Mouse (Mus musculus) MEL (cell line): ENCODE measurements around the gene Stxbp1. TPM values are rescaled to one million over a fixed set of nuclear protein-coding genes. Genes with fewer than 3 reads are reported as not detected.
A peak's percentile ranks its signal among the peaks of the same experiment; 100 is the strongest.

Experiments
- DNase-seq: peaks from one replicate; pipeline ENCODE4 v3.0.0; 2011; ENCODE audit warnings: low read depth, low spot score
- H3K27ac ChIP-seq: 2 replicates; pipeline ENCODE4 v1.5.1; 2012; ENCODE audit warnings: low read depth, mild to moderate bottlenecking, control low read depth, low read length, moderate library complexity; ENCODE audit not compliant: control insufficient read depth
- H3K27me3 ChIP-seq, 2 experiments: fragments of 150-350 bp in 1 of 2; sonication (generic) in 1 of 2; 2 replicates each; pipeline ENCODE4 v1.6.1; 2012; ENCODE audit warnings: low read length in 2 of 2, mild to moderate bottlenecking in 2 of 2, improper control_type of control experiment in 1 of 2, moderate library complexity in 1 of 2; ENCODE audit not compliant: insufficient read depth in 2 of 2, control insufficient read depth in 1 of 2
- H3K36me3 ChIP-seq, 2 experiments: 2 replicates each; pipeline ENCODE4 v1.6.1; 2012 to 2014; ENCODE audit warnings: low read length in 2 of 2, improper control_type of control experiment in 1 of 2, inconsistent platforms in 1 of 2, mild to moderate bottlenecking in 1 of 2; ENCODE audit not compliant: insufficient read depth in 2 of 2, control insufficient read depth in 1 of 2
- H3K4me1 ChIP-seq, 2 experiments: fragments of 150-350 bp in 1 of 2; sonication (generic) in 1 of 2; 2 replicates each; pipeline ENCODE4 v1.6.1; 2012; ENCODE audit warnings: low read length in 2 of 2, improper control_type of control experiment in 1 of 2, mild to moderate bottlenecking in 1 of 2; ENCODE audit not compliant: insufficient read depth in 2 of 2, control insufficient read depth in 1 of 2
- H3K4me3 ChIP-seq, 2 experiments: fragments of 150-350 bp in 1 of 2; sonication (generic) in 1 of 2; 2 replicates each; pipeline ENCODE4 v1.5.1; 2012; ENCODE audit warnings: low read depth in 2 of 2, low read length in 2 of 2, mild to moderate bottlenecking in 2 of 2, moderate library complexity in 2 of 2, control low read depth in 1 of 2, improper control_type of control experiment in 1 of 2; ENCODE audit not compliant: control insufficient read depth in 1 of 2, insufficient read depth in 1 of 2
- H3K79me2 ChIP-seq: 2 replicates; pipeline ENCODE4 v1.6.1; 2012; ENCODE audit warnings: mild to moderate bottlenecking, low read length, moderate library complexity; ENCODE audit not compliant: control insufficient read depth, poor library complexity, insufficient read depth
- H3K9ac ChIP-seq: 2 replicates; pipeline ENCODE4 v1.6.1; 2012; ENCODE audit warnings: low read depth, mild to moderate bottlenecking, control low read depth, low read length, moderate library complexity; ENCODE audit not compliant: control insufficient read depth, poor library complexity, severe bottlenecking
- H3K9me3 ChIP-seq: fragments of 150-350 bp; sonication (generic); replicated peaks from 2 replicates; pipeline ENCODE4 v1.6.1; 2012; ENCODE audit warnings: mild to moderate bottlenecking, low read length, improper control_type of control experiment, moderate library complexity; ENCODE audit not compliant: insufficient read depth
- BHLHE40 ChIP-seq: IDR thresholded peaks from 2 replicates; pipeline ENCODE4 v1.6.1; 2012; ENCODE audit warnings: low read depth, mild to moderate bottlenecking, inconsistent platforms, low read length, improper control_type of control experiment, borderline replicate concordance
- E2F4 ChIP-seq: IDR thresholded peaks from 2 replicates; pipeline ENCODE4 v1.6.1; 2011; ENCODE audit warnings: low read depth, low read length, improper control_type of control experiment, borderline replicate concordance
- ETS1 ChIP-seq: IDR thresholded peaks from 2 replicates; pipeline ENCODE4 v1.6.1; 2012; ENCODE audit warnings: low read depth, mild to moderate bottlenecking, inconsistent platforms, low read length, improper control_type of control experiment, moderate library complexity
- HCFC1 ChIP-seq: IDR thresholded peaks from 2 replicates; pipeline ENCODE4 v1.6.1; 2012; ENCODE audit warnings: low read depth, mild to moderate bottlenecking, inconsistent platforms, low read length, improper control_type of control experiment, moderate library complexity
- MAFK ChIP-seq: IDR thresholded peaks from 2 replicates; pipeline ENCODE4 v1.6.1; 2011; ENCODE audit warnings: low read depth, mild to moderate bottlenecking, low read length, improper control_type of control experiment, borderline replicate concordance
- MAZ ChIP-seq: IDR thresholded peaks from 2 replicates; pipeline ENCODE4 v1.6.1; 2012; ENCODE audit warnings: low read depth, mild to moderate bottlenecking, inconsistent platforms, low read length, improper control_type of control experiment
- MXI1 ChIP-seq: IDR thresholded peaks from 2 replicates; pipeline ENCODE4 v1.6.1; 2011; ENCODE audit warnings: mild to moderate bottlenecking, low read depth, low read length, improper control_type of control experiment
- NELFE ChIP-seq: IDR thresholded peaks from 2 replicates; pipeline ENCODE4 v1.6.1; 2011; ENCODE audit warnings: low read depth, low read length, improper control_type of control experiment
- NRF1 ChIP-seq: IDR thresholded peaks from 2 replicates; pipeline ENCODE4 v1.6.1; 2014; ENCODE audit warnings: low read depth, mild to moderate bottlenecking, inconsistent platforms, low read length, improper control_type of control experiment, moderate library complexity; ENCODE audit not compliant: poor library complexity, insufficient read depth, severe bottlenecking
- POLR2A ChIP-seq, 2 experiments: IDR thresholded peaks; 2 replicates each; pipeline ENCODE4 v1.6.1; 2011 to 2012; ENCODE audit warnings: low read length in 2 of 2, mild to moderate bottlenecking in 2 of 2, control low read depth in 1 of 2, improper control_type of control experiment in 1 of 2, low read depth in 1 of 2, moderate library complexity in 1 of 2; ENCODE audit not compliant: control insufficient read depth in 1 of 2, insufficient read depth in 1 of 2, poor library complexity in 1 of 2
- POLR2AphosphoS2 ChIP-seq: IDR thresholded peaks from 2 replicates; pipeline ENCODE4 v1.6.1; 2011; ENCODE audit warnings: low read length, improper control_type of control experiment
- POLR2AphosphoS5 ChIP-seq: IDR thresholded peaks from 2 replicates; pipeline ENCODE4 v1.6.1; 2012; ENCODE audit warnings: low read depth, borderline replicate concordance, mild to moderate bottlenecking, inconsistent platforms, low read length, moderate library complexity, mixed read lengths
- SMC3 ChIP-seq: IDR thresholded peaks from 2 replicates; pipeline ENCODE4 v1.6.1; 2011; ENCODE audit warnings: low read depth, low read length, improper control_type of control experiment
- TBP ChIP-seq: IDR thresholded peaks from 2 replicates; pipeline ENCODE4 v1.8.0; 2011; ENCODE audit warnings: low read depth, low read length, improper control_type of control experiment
- TCF12 ChIP-seq: IDR thresholded peaks from 2 replicates; pipeline ENCODE4 v1.6.1; 2014; ENCODE audit warnings: low read depth, mild to moderate bottlenecking, inconsistent platforms, low read length, improper control_type of control experiment, moderate library complexity
- UBTF ChIP-seq: IDR thresholded peaks from 2 replicates; pipeline ENCODE4 v1.6.1; 2012; ENCODE audit warnings: low read depth, mild to moderate bottlenecking, inconsistent platforms, low read length, improper control_type of control experiment, moderate library complexity, borderline replicate concordance; ENCODE audit not compliant: insufficient read depth
- USF1 ChIP-seq: IDR thresholded peaks from 2 replicates; pipeline ENCODE4 v1.6.1; 2014; ENCODE audit warnings: low read depth, mild to moderate bottlenecking, inconsistent platforms, low read length, improper control_type of control experiment, moderate library complexity
- ZMIZ1 ChIP-seq: IDR thresholded peaks from 2 replicates; pipeline ENCODE4 v1.6.1; 2012; ENCODE audit warnings: low read depth, mild to moderate bottlenecking, inconsistent platforms, low read length, improper control_type of control experiment, moderate library complexity
- polyA plus RNA-seq, 2 experiments: library from polyadenylated mRNA; stranded (reverse) in 1 of 2; unstranded in 1 of 2; fragments of >175 nt in 1 of 2; fragments of >200 nt in 1 of 2; gene quantifications; 2 replicates each; pipeline versions ENCODE4 v1.2.1 to v1.2.4; 2012; ENCODE audit warnings: low replicate concordance in 2 of 2, low read depth in 1 of 2; ENCODE audit not compliant: insufficient read length in 2 of 2, insufficient read depth in 1 of 2, missing spikeins in 1 of 2
- total RNA-seq: library from RNA; depleted of rRNA; stranded (reverse); fragments of 300-350 nt; gene quantifications from 2 replicates; pipeline ENCODE4 v1.2.3, GENCODE M21; 2012

Stxbp1 gene
- total and polyA plus RNA-seq, 3 experiments = 7.1 to 33.2 TPM; not detected in 1

- H3K4me1 ChIP-seq = peaks cover 8 to 27% of the 10 kb centered on the region in 2 experiments
- peak; percentile 84 for DNase-seq
These were observed 28.8 kb upstream of the Stxbp1 start, which contains the start of gene Fam129b for GRCm38 (mm10) chr2:32875675-32876489. Gene Fam129b, plus strand, starts transcription at chr2:32876114.

GRCm38 (mm10) chr2:32874951-32875674 lies 28.1 kb upstream of the Stxbp1 start:
- Histone ChIP-seq H3K27me3 (no peaks in the 10 kb centered on the region), H3K4me3 (peak overlapping the region; percentile 53 to 98), H3K4me1 (peaks cover 11 to 34% of the 10 kb centered on the region in 2 experiments), H3K36me3 (peaks cover 0 to 12% of the 10 kb centered on the region in 2 experiments; a peak in 2 of 4 replicates), H3K9me3 (no peaks in the 10 kb centered on the region), H3K79me2 (no peaks in the 10 kb centered on the region; the same call in 1 of the 2 replicates), H3K9ac (peak overlapping the region; percentile 66), H3K27ac (no peak overlapping the region)
- no peak for DNase-seq
- TF ChIP-seq NELFE (no peak), UBTF (no peak)

More at GRCm38 (mm10) chr2:32875675-32876489, 28.8 kb upstream of the Stxbp1 start, which contains the start of gene Fam129b:
- TF ChIP-seq POLR2AphosphoS2 (no peak), SMC3 (no peak), MAZ (peak; percentile 81; the same call in 1 of the 2 replicates), TCF12 (0 out of 2 replicates have a peak, but pooled peaks have one; percentile 25), BHLHE40 (no peak), POLR2A (IDR thresholded peaks at IDR 0.05; ENCODE audit: control insufficient read depth in 1 of 2, insufficient read depth in 1 of 2, low read depth in 1 of 2, low read length in 2 of 2, poor library complexity in 1 of 2) (peak; percentile 37 to 45; a peak in 1 of 4 replicates), HCFC1 (no peak), ZMIZ1 (peak; percentile 31; the same call in 1 of the 2 replicates), TBP (peak; percentile 22; the same call in 1 of the 2 replicates), POLR2AphosphoS5 (no peak), E2F4 (no peak), MAFK (no peak), USF1 (no peak), ETS1 (0 out of 2 replicates have a peak, but pooled peaks have one; percentile 23), NELFE (0 out of 2 replicates have a peak, but pooled peaks have one; percentile 20), NRF1 (no peak), MXI1 (peak; percentile 56; the same call in 1 of the 2 replicates)
- Histone ChIP-seq H3K9ac (peak within 1 kb of the TSS; percentile 66), H3K27me3 (no peaks in the 10 kb centered on the region), H3K36me3 (peaks cover 0 to 7% of the 10 kb centered on the region in 2 experiments; a peak in 2 of 4 replicates), H3K4me3 (peak within 1 kb of the TSS; percentile 65 to 98), H3K9me3 (no peaks in the 10 kb centered on the region), H3K79me2 (no peaks in the 10 kb centered on the region; the same call in 1 of the 2 replicates), H3K27ac (no peak within 1 kb of the TSS)
